Mouse (Mus musculus): ENCODE data around the gene Gm7075. TPM values are rescaled to one million over a fixed set of nuclear protein-coding genes. Genes with fewer than 3 reads are reported as not detected.

Gene Gm7075
- total RNA-seq, 2 experiments from 2014 or later, result not detected

GRCm38 (mm10) chr10:63377468-63377867 lies 44.1 kb downstream of the Gm7075 start:
- DNase-seq, result peak; percentile 44 to 69
- intact Hi-C loops (cut with DNase I), result loop anchor here (1.0 to 5.0 kb wide), 3 partner anchors 40 to 225 kb away; no protein-coding TSS in a partner anchor

- DNase-seq, result no peak
- intact Hi-C loops (cut with DNase I), result loop anchor here (2.0 to 5.0 kb wide), 2 partner anchors 39 to 68 kb away; no protein-coding TSS in a partner anchor
Observed at GRCm38 (mm10) chr10:63376303-63376702, 45.3 kb downstream of the Gm7075 start.

Other genes starting within 250 kb of the Gm7075 start
- gene Mypn, start 217.8 kb downstream of the Gm7075 start, total RNA-seq (2021), result 10 to 100 TPM; 82.5 to 90.9 TPM
- 10 to 100 TPM; 36.9 to 38.8 TPM for gene Herc4, start 178.0 kb downstream of the Gm7075 start, total RNA-seq (2021)
- gene Sirt1, start 40.1 kb downstream of the Gm7075 start, total RNA-seq (2021), result 10 to 100 TPM; 12.9 to 13.9 TPM
- gene Dnajc12, start 39.3 kb downstream of the Gm7075 start, total RNA-seq (2021), result 1 to 10 TPM; 7.6 to 8.1 TPM
- gene Ctnna3, start 8.3 kb upstream of the Gm7075 start, total RNA-seq (2021), result 10 to 100 TPM; 65.4 to 65.5 TPM